In genomic region chr13:101967466-101967865, GRCm38 (mm10) we compare ENCODE assay signal across 15 mouse cellular contexts.
"Had no signal": no experiment of that assay in that cellular context is flagged by ENCODE, and none has a peak within 500 bp of the region (broad histone marks: within the 10 kb centered on the region; RNA-seq: fewer than 3 reads in every experiment).

No protein-coding gene starts in this region.

- H3K4me1 ChIP-seq: midbrain, embryonic 10.5 days; midbrain, embryonic 15.5 days; neural tube, embryonic 12.5 days had no signal

- H3K36me3 ChIP-seq: midbrain, embryonic 10.5 days; midbrain, embryonic 15.5 days; neural tube, embryonic 12.5 days had no signal

- H3K9ac ChIP-seq: liver, embryonic 14.5 days; midbrain, embryonic 15.5 days; neural tube, embryonic 12.5 days had no signal

- H3K27me3 ChIP-seq: midbrain, embryonic 15.5 days; neural tube, embryonic 12.5 days had no signal

- H3K27ac ChIP-seq: kidney, postnatal 0 days; liver, embryonic 14.5 days; midbrain, embryonic 10.5 days; midbrain, embryonic 15.5 days; neural tube, embryonic 12.5 days; stomach, postnatal 0 days had no signal

- H3K4me2 ChIP-seq: midbrain, embryonic 15.5 days; neural tube, embryonic 12.5 days had no signal

- H3K4me3 ChIP-seq: midbrain, embryonic 10.5 days; midbrain, embryonic 15.5 days; neural tube, embryonic 12.5 days had no signal

- H3K9me3 ChIP-seq: midbrain, embryonic 10.5 days; midbrain, embryonic 15.5 days; neural tube, embryonic 12.5 days had no signal

- ATAC-seq: intestine, postnatal 0 days; lung, postnatal 0 days; midbrain, embryonic 15.5 days had no signal

- DNase-seq: kidney, adult 8-10 months; kidney, postnatal 36 days; layer of hippocampus, adult 9-11 months; layer of hippocampus, postnatal 36 days; liver; lung, adult 2 months; thymus, postnatal 4 days had no signal
